Mouse (Mus musculus) c-Kit-positive CD71-positive TER-119-negative erythroid progenitor cells, embryonic 14.5 days (primary cell): ENCODE results near the gene 4931429L15Rik.

Experiments used
- DNase-seq: peaks from one replicate; pipeline ENCODE4 v3.0.0-alpha.2; 2013; ENCODE audit warnings: low read depth

4931429L15Rik gene

DNA sequence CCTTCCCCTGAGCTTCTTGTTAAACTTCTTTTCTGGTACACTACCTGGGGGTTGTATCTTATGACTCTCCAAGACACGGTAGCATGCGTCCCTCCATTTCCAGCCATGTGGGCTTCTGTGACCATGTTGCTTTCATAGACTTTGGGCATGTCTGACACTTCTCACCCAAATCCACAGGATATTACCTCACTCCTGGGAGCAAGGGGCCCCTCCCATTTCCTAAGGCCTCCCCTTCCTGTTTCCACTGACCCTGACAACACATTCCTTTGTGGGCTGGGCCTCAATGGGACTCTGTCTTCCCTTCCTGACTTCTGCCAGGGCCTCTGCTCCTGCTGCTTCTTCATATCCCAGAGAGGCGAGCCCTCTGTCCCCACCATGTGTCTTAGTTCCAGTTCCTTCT lies 62.2 kb downstream of the 4931429L15Rik start:
- DNase-seq: no peak

DNA sequence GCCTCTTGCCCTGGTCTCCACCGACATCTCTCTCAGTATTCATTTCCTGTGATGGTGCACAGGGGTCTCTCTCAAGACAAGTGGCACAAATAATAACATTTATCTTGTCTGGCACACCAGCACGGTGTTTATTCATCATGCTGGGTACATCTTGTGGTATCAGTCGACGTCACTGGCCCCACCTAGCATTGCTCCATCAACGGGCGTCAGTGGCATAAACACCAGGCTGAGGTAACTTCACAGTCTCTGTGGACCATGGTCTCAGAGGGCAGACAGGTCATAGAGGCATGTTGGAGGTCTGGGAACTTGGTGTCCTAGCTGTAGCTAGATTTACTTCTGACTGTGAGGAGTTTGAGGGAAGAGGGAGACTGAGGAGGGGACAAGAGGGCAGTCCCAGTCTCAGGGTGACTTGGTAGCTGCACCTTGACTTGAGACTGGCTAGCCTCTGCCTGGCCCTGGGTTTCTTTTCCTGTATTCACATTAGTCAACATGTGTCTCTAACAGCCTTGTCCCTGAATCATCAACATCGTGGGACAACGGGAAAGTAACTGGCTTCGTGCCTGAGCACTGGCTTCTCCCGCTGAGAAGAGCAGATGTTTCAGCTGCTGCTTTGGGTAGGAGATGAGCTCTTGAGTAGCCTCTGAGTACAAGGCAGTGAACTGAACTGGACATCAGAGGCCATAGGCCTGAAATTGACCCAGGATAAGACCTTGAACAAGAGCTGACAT lies 63.0 kb downstream of the 4931429L15Rik start:
- DNase-seq: no peak

DNA sequence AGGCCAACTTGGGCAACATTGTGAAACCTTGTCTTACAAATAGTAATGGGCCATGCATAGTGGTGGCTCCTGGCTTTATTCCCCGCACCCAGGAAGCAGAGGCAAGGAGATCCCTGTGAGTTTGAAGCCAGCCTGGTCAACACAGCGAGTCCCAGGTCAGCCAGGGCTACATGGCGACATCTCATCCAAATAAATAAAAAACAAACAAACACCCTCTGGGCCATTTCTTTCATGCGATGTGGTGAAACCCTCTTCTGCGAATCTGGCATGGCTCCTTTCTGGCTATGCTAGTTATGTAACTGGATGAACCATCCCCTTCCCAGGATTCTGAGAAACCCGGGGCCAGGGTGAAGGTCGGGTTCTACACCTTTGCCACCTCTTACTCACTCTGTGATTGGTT lies 63.6 kb downstream of the 4931429L15Rik start:
- DNase-seq: no peak
